Mouse (Mus musculus): Measurements from ENCODE around the gene Adap2.

Adap2 gene

DNA sequence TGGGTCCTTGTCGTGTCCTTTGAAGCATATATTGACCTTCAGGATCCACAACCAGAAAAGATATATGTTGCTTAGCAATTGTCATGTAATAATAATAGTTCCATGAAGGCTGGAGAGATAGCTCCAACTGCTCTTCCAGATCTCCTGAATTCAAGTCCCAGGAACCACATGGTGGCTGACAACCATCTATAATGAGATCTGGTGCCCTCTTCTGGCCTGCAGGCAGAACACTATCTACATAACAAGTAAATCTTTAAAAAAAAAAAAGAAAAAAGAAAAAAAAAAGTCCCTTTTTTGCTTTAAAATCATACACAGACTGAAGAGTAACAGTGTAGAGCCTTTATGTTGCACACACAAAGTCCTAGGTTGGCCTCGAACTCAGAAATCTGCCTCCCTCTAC is 45.9 kb downstream of the Adap2 start:
- DNase-seq = no peak

DNA sequence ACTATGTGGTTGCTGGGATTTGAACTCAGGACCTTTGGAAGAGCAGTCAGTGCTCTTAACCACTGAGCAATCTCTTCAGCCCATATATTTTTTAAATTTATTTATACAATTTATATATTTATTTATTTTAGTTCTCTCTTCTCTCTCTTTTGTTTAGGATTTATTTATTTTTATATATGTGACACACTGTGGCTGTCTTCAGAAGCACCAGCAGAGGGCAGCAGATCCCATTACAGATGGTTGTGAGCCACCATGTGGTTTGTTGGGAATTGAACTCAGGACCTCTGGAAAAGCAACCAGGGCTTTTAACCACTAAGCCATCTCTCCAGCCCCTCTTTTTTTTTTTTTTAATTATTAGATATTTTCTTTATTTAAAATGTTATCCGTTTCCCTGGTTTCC is 46.4 kb downstream of the Adap2 start:
- DNase-seq = no peak

DNA sequence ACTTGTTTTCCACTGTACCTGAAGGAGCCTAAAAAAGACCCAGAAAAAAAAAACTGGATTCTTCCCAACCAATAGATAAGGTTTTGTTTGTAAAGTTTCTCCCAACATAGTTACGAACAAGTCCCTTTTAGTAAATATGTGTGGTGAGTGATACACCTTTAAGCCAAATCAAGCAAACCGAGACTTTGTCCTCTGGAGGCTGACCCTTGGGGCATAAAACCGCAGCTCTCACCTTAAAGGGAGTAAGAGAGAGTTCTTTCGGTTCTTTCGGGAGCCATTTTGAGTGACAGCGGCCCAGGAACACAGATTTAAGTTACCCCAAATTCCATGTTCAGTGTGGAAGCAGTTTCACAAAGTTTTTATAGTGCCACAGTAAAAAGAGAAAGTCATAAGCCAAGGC is 48.4 kb downstream of the Adap2 start:
- no peak for DNase-seq

DNA sequence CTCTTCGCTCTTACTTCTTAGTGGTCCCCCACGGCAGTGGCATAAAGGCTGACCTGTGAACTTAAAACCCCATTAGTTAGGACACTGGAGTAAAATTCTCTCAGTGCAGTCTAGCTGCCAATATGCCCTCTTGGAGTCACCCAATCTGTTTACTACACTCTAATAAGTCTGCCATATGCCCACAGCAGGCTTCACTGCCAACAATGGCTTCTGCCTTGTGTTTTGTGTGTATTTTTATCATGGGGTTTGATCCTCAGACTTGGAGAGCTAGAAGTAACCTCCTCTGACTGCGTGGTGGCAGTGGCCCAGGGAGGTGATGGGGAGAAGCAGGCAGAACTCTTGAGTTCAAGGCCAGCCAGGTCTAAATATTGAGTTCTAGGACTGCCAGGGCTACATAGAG is 50.1 kb downstream of the Adap2 start:
- DNase-seq = peak; percentile 49

DNA sequence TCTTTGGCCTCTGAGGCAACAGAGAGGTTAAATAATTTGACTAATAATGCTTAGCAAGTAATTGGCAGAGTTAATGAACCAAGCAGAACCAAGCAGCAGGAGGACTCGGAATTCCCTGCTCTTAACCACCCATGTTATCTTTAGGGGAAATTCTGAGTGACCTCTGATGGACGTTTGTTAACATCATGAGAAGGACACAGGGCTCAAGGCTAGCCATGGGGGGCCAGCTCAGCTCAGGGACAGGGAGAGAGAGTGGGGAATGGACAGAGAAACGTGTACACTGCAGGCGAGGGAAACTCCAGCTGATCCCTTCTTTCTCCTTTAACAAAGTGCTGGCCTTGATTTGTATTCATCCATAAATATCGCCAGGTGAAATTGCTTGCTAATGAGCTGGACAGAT is 51.0 kb downstream of the Adap2 start:
- DNase-seq = no peak

DNA sequence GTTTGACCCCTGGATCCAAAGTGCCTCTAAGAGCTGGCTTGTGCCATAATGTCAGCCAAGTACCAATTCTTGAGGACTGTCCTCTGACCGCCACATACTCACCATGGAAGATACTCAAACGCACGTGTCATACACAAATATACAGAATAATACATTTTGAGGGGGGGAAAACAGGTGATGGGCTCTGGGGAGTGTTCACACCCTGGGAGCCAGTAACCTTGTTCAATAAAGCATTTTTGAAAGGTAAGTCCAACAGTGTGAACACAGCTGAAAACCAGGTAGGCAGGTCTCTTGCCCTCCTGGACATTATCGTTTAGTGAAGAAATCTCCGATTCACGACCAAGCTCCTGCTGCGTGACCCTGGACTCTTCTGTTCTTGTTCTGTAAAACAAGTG is 54.6 kb downstream of the Adap2 start:
- DNase-seq = no peak

DNA sequence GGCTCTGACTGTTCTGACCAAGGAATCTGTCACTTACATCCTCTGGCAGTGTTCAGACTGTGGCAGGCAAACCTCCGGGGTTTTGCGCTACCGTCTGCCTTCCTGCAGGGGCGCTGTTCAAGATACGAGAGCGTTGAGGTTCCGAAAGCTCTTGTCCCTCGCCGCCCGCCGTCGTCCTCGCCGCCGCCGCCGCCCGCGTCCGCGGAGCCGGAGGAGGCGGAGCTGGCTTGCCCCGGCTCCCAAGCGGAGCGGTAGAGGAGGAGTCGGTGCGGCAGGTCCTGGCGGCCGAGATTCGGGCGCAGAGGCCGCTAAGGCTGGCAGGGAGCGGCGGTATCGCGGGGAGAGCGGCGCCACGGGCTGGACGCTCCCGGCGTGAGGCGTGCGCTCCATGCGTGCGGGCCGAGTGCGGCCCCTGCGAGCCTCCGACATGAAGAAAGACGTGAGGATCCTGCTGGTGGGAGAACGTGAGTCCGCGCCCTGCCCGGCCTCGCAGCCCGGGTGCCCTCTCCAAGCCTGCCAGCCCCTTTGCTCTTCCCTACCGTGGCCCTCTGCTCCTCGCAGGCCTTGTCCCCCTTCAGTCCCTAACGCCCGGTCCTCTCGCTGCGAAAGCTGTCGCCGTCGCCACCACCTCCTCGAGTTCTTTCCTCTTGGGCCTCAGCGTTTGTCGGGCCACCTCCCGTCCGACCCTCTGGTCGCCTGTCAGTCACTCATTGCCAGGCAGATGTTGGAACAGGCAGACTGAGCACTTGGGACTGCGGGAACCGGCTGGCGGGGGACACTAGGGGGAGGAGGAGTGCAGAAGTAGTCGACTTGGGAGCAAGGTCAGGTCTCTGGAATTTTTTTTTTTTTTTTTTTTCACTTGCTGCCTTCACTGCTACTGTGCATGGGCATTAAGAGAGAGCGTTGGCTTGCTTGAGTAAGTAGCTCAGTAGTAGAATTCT is 55.2 kb downstream of the Adap2 start, which contains the start of gene Rhot1:
TSS of gene Rhot1 (plus strand) at position 160 of the 941 bp plus-strand sequence.
- peak; percentile 96 for DNase-seq

DNA sequence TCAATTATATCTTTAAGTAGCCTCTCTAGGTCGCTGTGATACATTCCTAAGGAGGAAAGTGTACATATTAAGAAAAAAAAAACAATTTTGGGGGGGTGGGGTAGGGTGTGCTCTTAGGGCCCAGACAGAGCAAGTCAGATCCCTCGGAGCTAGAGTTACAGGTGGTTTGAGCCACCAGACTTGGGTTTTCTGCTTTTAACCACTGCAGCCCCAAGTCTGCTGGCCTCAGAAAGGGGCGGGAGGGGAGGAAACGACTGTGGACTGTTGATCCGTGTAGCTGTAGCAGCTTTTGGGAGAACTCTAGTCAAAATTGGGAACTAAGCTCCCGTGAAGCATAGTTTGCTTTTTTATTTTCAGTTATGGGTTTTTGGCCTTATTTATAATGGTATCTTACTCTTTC is 56.4 kb downstream of the Adap2 start:
- DNase-seq = no peak

DNA sequence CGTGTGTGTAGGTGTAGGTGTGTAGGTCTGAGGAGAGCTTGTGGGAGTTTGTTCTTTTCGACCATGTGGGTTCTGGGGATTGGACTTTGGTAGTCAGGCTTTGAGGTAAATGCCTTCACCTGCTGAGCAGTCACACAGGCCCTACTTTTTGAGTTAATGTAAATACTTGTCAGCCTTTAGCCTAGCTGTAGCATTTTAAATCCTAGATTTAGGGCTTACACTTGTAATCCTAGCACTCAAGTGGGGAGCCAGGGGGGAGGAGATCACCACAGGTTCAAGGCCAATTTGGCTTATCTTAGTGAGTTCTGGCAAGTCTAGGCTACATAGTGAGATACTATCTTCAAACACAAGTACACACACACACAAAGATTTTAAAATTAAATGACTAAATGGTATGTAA is 58.4 kb downstream of the Adap2 start:
- DNase-seq = no peak

DNA sequence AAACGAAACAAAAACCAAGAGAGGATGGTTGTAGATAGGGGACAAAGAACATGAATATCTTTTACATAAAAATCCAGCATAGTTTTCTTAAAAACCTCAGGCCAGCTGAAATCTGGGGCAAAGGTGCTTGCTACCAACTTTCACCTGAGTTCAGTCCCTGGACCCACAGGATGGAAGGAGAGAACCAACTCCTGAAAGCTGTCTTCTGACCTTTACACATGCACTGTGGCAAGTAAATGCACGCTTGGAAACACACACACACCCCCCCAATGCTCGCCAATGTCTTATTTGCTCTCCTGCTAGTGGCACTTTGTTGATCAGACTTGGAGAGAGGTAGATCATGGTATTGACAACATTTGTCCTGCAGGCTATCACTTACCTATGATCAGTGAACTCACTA is 61.4 kb downstream of the Adap2 start:
- no peak for DNase-seq

DNA sequence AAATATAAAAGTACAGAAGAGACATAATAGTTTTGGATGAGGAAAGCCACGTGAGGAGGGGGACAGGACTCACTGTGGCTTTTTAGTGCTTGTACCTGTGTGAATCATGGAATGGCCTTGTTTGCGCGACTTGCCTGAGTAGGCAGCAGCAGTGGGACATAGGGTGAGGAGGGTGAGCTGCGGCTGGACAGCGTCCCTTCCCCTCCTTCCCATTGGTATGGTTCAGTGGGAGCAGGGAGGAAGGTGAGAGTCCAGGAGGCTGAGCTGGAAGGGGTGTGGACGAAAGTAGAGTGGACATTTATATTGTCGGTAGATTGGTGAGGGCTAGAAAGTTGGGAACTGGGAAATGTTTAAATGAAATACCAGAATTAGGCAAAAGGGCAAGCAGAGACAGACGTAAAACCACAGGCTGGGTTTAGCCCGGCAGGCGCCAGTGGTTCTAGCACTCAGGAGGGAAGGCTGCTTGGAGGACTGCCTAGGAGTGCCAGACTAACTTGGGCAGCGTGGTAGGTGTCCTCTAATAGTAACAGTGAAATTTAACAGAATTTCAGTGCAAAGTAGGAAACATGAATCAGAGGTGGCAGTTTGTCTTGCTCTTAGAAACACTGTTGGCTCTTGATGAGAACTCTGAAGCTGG is 64.9 kb downstream of the Adap2 start:
- DNase-seq = no peak

Data from cerebellum, adult 9-11 months (tissue).